Mouse (Mus musculus) T-helper 17 cell (primary cell): ENCODE measurements around the gene Slc2a6.

ENCODE experiments used
- in situ Hi-C, 2 experiments: fragments of 300-600 bp; cut with MboI, MseI; formaldehyde crosslinking; loops; 1 replicate in 1 of 2; 2 replicates in 1 of 2; pipeline ENCODE4 v1.15.1; 2025; ENCODE audit warnings: high pct_unique_total_duplicates in 2 of 2

Slc2a6 gene

DNA sequence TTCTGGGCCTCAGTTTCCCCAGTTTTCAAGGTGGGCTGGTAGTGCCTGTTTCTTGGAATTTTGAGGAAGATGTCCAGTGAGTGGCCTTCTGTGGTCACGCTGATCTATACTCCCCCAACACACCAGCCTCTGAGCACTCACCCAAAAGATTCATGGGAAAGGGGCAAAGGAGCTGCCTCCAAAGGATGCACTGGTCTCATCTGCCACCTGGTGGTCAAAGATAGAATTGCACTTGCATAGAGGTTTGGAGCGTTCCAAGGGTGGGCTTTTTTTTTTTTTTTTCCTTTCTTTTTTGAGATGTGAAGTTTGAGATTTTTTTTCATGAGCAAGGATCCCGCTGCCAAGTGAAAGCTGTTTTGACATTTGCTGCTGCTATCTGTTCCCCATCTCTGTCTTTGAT lies 10.8 kb upstream of the Slc2a6 start:
- in situ Hi-C loops = loop anchor here in 1 of 2 experiments (5.0 kb wide), 1 partner anchor 396 kb away; no protein-coding TSS in a partner anchor

DNA sequence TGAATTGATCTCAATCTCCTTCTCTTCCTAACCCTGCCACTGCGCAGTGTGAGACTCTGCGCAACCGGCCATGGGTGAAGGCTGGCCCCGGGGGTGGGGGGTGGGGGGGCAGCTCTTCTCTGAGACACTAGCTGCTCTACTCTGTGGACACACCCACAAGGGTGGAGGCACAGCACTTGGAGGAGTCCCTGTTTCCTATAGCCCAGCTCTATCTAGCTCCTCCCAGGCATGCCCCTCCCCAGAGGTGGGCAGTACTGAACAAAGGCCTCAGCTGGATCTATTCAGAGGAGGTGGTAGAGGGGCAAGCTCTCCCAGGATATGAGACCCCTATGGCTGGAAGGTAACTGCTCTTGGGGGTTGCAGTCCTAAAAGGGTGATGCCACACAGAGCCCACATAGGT lies 9.2 kb upstream of the Slc2a6 start:
- in situ Hi-C loops = loop anchor here in 1 of 2 experiments (5.0 kb wide), 1 partner anchor 395 kb away; no protein-coding TSS in a partner anchor

DNA sequence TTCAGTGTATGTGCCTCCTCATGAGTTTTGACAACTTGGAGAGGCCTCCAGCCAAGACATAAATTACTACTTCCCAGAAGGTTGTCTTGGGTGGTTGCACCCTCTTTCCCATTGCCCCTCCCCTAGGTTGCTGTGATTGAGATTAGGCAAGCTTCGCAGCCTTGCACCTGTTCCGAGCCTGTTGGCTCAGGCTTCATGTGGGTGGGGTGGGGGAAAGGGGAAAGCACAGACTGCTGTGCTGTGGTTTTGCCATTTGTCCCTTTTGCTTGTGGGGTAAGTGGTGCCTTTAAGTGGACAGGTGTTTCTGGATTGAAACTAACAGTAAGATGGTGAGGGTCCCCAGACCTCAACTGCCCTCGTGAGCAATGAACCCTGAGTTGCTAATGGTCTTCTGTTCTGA lies 8.2 kb upstream of the Slc2a6 start:
- in situ Hi-C loops = loop anchor here in 1 of 2 experiments (5.0 kb wide), 1 partner anchor 394 kb away; no protein-coding TSS in a partner anchor

DNA sequence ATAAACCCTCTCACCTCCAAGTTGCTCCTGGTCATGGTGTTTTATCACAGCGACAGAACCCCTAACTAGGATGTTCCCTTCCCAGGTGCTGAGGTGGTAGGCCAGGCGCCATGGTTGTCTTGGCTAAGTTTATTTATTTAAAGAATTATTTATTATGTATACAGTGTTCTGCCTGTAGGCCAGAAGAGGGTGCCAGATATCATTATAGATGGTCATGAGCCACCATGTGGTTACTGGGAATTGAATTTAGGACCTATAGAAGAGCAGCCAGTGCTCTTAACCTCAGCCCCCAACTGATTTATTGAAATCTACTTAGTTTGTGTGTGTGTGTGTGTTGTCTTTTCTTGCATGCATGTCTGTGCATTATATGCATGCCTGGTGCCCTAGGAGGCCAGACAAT lies 4.6 kb upstream of the Slc2a6 start:
- in situ Hi-C loops = no loop called here

DNA sequence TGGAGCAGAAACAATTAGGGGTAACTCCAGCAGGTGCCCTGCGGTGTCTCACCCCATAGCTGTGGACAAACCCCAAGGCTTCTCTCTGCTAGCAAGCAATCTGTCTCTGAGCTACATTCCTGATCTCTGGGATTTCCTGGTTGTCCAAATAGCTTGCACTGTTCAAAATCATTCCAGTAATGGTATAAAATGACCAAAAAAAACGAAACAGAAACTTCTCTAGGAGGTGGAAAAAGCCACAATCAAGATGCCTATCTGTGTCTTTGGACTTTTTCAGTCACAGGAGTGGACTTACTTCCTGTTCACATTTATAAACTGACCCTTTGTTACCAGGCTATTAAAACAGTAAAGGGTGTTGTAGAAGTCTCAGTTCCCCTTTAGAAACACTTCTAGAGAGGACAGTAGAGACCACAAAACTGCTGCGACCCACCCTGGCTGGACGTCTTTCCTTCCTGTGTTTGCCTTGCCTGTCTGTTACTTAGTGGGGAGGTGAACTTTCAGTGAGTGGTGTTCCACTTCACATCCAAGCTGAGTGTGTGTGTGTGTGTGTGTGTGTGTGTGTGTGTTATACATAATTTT lies 728 bp upstream of the Slc2a6 start:
- in situ Hi-C loops = no loop called here

DNA sequence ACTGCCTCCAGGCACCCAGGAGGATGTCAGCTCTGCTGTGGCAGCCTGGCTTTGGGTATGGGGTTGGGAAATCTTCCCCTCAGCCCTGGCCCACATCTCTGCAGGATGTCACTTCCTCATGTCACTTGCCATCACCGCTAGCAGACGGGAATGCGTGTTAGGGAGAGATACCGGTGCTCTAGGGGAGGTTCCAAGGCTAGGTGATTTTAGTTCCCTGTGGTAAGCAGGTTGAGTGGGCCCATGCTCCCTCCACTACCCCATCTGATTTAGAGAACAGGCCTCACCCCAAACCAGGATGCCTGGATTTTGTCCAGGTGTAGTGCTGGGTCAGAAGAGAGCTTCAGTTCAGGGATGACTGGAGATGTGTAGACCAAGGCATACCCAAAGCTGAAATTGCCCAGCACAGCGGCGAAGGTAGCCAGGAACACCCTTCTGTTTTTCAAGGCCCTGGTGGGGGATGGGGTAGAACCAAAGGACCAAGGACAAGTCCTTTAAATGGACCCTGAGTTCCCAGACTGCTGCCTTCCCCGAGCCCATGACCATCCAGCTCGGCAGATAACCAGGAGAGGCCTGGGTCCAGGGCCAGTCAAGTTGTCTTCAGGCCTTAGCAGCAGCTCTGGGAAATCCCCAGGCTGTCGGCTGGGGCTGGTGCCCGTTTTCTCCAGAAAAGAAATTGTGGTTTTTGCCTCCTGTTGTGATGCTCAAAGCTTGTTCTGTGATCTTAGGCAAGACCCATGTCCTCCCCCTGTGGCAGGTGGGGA lies 761 bp downstream of the Slc2a6 start:
- in situ Hi-C loops = no loop called here

DNA sequence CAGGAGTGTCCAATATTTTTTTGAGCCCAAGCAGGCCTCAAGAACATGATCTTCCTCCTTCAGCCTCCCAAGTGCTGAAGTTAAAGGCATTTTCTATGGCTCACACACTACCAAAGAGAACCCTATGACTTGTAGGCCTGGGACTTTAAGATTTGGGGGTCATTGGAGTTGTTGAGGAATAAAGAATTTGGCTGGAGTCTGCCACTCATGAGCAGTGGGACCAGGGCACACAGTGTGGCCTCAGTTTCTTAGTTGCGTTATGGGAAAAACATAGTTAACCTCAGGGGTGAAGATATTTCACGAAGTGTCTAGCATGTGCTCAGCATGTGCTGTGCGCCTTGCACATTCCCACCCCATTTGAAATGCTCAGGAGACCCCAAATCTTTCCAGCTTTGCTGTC lies 1.5 kb downstream of the Slc2a6 start:
- in situ Hi-C loops = no loop called here

DNA sequence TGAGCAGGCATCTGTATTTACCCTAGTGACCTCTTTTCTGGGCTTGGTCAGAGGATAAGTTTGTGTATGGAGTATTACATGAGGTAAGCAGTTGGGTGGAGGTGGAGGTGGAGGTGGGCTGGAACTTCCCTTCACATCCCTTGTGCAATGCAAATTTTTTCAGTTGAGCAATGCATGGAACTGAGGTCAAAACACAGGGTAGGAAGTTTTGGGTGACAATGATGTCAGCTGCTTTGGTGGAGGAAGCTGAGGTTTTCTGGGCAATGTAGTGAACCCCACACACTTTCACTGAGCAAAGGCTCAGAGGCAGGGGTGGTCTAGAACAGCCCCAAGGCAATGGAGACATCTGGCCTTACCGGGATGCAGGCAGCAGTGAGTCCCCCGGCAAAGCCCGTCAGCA lies 2.3 kb downstream of the Slc2a6 start:
- in situ Hi-C loops = no loop called here

DNA sequence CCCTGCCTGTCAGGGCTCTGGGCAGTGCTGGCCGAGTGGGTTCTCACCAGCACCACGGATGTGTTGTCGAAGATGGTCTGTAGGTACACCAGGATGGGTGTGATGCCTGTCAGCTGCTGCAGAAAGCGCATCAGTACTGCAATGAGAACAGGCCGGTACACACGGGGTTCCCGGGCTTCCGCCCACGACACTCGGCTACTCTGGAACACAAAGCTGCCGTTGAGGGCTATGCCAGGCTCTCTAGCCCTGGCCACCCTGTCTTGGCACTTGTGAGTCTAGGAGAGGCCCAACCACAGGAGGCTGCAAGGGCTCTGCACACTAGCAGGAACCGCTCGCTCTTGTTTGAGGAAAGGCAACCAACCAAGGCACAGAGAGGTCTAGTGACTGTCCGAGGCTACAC lies 3.7 kb downstream of the Slc2a6 start:
- in situ Hi-C loops = loop anchor here in 1 of 2 experiments (5.0 kb wide), 2 partner anchors 107 to 1662 kb away; partner anchors contain the start of genes Surf1 and Surf2

DNA sequence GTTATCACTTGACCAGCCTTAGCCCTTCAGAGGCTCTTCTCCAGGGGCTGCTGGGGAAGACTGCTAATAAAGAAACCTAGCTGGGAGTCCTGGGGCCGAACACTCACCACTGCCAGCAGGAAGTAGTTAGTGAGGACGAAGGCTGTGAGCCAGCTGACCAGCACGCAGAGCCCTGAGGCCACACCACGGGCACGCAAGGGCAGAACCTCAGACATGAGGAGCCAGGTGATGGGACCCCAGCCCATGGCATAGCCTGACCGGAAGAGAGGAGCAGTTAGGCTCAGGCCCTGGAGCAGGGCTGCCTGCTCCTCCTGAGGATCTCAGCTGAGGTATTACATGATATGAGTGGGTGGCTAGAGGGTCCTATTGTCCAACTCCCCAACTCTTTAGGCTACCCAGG lies 5.2 kb downstream of the Slc2a6 start:
- in situ Hi-C loops = loop anchor here in 1 of 2 experiments (5.0 kb wide), 2 partner anchors 105 to 1660 kb away; partner anchors contain the start of genes Surf1 and Surf2

DNA sequence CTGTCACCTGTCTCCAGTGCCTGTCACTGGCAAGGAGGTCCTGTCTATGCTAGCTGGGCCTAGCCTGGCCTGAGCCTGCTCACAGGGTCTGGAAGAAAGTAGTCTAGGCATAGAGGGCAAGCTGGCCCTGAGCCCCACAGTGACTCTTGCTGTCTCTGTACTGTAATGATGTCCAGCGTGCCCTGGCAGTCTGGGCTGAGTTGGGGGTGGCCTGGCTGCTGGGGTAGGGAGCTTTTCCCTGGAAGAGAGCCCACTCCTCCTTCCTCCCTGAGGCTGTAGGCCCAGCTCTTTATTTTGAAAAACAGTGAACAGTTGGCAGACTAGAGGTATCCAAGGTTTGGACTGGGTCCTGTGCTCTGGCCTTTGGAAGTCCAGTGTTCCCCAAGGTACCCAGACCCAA lies 6.7 kb downstream of the Slc2a6 start:
- in situ Hi-C loops = loop anchor here in 1 of 2 experiments (5.0 kb wide), 2 partner anchors 104 to 1659 kb away; partner anchors contain the start of genes Surf1 and Surf2

DNA sequence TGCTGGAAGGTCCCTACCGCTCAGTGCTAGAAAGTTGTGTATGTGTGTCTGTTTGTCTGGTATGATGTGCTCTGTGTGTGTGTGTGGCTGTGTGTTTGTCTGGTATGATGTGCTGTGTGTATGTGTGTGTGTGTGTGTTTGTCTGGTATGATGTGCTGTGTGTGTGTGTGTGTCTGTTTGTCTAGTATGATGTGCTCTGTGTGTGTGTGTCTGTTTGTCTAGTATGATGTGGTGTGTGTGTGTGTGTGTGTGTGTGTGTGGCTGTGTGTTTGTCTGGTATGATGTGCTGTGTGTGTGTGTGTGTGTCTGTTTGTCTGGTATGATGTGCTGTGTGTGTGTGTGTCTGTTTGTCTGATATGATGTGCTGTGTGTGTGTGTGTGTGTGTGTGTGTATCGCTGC lies 8.3 kb downstream of the Slc2a6 start:
- in situ Hi-C loops = no loop called here

DNA sequence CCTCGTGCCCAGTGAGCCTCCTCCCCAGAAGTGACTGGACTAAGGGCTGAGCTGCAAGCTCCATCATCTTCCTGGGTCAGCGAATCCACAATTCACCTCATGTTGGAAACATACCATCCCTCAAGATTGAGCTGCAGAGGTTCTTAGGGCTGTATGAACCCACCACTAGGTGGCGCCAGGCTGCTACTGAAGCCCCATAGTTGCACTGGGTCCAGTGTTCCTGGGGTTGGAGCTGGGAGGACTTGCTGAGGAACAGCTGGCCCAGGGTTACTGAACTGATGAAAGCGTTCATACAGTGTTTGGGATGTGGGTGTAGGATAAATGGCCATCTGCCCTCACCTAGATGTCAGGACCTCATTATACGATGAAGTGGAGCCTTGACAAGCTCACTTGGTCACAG lies 10.0 kb downstream of the Slc2a6 start:
- in situ Hi-C loops = no loop called here

DNA sequence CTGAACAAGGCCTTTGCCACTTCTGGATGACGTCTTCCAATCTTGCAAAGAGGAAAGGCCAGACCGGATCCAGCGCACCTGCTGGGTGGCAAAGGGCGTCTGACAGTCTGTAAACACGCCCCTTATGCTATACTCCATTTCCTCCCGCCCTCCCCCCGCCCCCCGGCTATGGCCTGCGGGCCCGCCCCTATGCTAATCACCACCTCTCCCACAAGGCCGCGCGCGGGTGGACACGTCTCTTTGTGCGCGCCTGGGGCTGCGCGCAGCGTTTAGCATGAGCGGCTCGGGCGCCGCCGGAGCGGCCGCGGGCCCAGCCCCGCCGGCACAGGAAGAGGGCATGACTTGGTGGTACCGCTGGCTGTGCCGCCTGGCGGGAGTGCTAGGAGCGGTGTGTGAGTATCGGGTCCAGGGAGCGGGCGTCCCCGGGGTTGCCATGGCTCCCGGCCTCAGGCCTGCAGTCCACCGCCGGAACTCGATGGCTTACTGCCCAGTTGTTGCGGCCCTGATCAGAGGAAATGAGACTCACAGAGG lies 18.0 kb downstream of the Slc2a6 start, which contains the start of gene Cacfd1:
Gene Cacfd1 (plus strand): TSS at position 213 of the 531 bp plus-strand sequence.
- in situ Hi-C loops = loop anchor here (5.0 kb wide), 2 partner anchors 52 to 77 kb away; partner anchors contain the start of genes Stkld1 (in 1 of the 2) and Surf4 (in 1 of the 2)

DNA sequence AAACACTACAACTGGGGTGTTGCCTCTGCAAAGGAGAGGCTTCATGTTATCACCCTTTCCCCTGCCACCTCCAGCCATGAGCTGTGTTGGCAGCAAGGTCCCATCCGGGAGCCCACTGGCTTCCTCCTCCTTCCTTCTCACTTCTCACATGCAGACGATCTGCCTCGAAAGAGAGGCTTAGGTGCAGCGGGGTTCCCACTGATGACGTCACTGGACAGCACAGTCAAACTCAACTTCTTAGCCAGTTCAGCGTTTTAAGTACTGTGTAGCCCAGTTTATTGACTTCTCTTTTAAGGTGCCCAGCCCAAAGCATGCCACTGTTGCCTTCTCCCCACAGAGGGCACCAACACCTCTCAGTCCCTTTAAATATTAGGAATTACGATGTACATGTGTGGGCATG lies 20.1 kb downstream of the Slc2a6 start:
- in situ Hi-C loops = loop anchor here in 1 of 2 experiments (5.0 kb wide), 1 partner anchor 50 kb away; no protein-coding TSS in a partner anchor

DNA sequence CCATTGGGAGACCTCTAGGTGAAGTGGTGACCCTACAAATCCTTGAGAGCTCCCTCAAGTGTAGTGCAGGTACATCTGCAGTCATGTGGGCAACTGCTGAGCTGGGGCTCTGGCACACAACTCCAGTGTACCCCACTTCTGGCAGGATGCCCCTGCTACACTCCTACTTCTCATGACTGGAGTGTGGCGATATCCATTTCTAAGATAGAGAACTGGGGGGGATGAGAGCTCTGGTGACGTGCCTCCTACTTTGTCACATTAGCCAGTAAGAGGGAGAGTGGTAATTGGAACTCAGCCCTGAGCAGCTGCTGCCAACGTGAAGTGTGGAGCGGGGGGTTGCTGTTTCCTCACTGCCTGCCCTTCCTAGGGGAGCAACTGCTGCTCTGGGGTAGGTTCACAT lies 21.5 kb downstream of the Slc2a6 start:
- in situ Hi-C loops = loop anchor here in 1 of 2 experiments (5.0 kb wide), 1 partner anchor 49 kb away; no protein-coding TSS in a partner anchor

DNA sequence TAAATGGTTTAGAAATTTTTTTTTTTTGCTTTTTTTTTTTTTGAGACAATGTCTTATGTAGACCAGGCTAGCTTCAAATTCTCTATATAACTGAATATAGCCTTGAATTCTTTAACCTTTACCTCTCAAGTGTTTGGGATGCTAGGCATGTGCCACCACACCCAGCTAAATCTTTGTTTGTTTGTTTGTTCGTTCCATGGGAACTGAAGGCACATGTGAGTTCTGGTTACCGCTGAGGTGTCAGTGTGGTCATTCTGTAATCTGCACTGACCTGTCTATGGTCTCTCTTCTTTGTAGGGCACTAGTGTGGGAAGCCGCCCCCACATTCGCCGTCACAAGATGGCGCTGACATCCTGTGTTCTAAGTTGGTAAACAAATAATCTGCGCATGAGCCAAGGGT lies 29.8 kb downstream of the Slc2a6 start:
- in situ Hi-C loops = no loop called here

DNA sequence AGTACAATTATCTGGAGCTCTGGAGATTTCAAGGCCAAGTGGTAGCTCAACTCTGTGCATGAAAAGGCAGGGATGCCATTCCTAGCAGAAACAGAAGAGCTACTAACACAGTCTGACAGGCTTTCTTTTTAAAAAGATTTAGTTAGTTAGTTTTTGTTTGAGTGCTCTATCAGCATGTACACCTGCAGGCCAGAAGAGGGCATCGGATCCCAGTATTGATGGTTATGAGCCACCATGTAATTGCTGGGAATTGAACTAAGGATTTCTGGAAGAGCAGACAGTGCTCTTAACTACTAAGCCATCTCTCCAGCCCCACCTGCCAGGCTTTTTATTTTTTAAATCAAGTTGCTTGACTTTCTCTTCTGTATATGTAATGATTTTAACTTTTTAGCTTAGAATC lies 30.3 kb downstream of the Slc2a6 start:
- in situ Hi-C loops = no loop called here

DNA sequence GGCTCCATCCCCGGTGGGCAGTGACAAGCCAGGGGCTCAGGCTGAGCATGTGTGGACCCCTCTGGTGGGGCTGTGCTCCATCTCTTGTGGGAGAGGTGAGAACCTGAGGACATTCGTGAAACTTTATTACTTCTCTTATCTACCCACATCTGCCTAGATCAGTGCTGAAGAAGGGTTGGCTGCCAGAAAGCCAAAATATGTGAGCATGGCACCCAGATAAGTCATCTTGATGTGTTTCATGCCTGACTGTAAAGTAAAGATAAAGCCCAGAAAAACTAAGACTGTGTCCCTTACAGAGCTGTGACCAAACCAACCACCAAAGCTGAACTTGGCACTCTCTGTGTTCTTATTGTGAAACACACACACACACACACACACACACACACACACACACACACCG lies 33.9 kb downstream of the Slc2a6 start:
- in situ Hi-C loops = no loop called here

DNA sequence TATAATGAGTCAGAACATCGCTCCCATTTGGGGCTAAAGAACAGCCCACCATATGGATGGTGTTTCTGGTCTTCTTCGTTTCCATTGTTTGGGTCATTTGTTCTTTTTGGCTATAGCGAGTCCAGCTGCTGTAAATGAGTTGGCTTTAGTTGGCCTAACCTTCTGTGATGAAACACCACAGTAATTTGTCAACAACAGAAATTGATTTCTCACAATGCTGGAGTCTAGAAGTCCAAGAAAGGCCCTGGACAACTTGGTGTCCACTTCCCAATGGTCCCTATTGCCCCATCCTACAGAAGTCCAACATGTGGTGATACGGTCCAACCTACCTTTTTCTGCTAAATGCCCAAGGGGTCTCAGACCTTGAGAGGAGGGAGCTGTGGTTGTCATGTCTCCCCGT lies 43.2 kb downstream of the Slc2a6 start:
- in situ Hi-C loops = no loop called here

DNA sequence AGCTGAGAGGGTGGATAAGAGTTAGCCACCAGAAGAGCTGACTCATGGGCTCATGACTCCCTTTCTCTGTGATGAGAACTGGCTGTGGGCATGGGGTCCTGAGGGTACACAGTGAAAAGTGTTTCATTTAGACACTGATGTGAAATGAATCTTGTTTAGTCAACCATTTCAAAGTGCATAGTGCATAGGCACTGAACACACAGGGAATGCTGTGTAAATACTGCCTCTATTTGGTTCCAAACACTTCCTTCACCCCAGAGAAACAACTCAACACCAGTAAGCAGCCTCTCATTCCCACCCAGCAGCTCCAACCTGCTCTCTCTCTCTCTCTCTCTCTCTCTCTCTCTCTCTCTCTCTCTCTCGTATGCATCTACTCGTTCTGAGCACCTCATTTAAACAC lies 43.6 kb downstream of the Slc2a6 start:
- in situ Hi-C loops = no loop called here

DNA sequence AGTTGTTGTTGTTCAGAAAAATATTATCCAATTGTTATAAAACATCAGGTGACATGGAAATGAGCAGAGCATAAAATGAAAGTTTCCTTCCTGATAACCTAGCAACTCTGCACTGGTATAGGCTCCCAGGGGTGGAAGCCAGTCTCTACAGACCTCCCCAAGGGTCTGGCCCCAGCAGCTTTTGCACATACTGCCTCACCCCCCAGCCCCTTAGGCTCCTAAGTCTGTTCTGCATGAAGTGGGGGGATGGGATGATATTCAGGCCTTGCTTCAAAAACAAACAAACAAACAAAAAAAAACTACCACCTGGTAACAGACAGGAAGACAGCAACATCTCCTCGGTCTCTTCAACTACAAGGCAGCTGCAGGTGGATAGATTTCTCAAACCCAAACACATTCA lies 47.4 kb downstream of the Slc2a6 start:
- in situ Hi-C loops = no loop called here
